Mouse (Mus musculus): ENCODE results near the gene Hax1.

DNA sequence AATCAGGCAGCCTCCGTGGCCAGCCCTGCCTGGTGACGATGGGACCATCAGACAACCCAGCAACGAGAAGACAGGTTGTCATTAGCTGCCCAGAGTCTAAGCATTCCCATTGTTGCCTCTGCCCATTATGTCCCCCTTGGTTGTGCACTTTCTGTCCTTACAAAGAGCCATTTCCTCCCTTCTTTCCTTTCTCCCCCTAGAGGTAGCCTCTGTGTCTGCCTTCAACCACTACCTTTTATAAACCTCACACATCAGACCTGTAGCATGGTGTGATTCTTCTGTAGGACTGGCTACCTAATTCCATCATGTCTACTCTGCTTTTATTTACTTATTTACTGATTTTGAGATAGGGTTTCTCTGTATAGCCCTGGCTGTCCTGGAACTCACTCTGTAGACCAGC, 11.4 kb downstream of the Hax1 start:
- TF ChIP-seq POLR2A (IDR thresholded peaks at IDR 0.05; ENCODE audit: insufficient read depth, low read depth, low read length), result no peak
- no peak for TF ChIP-seq CTCF (IDR thresholded peaks at IDR 0.05)
- no peak for TF ChIP-seq EP300 (IDR thresholded peaks at IDR 0.05; ENCODE audit: insufficient read depth, low read depth, low read length)

All from heart, adult 2 months (tissue).